Mouse (Mus musculus): ENCODE data around the gene Ica1l.

- peak; percentile 24; the same call in 1 of the 2 replicates for TF ChIP-seq CTCF (IDR thresholded peaks at IDR 0.05; ENCODE audit: extremely low read depth, insufficient read length, insufficient replicate concordance, low read depth, low read length)
- no peak for TF ChIP-seq POLR2A (IDR thresholded peaks at IDR 0.05; ENCODE audit: low read depth, low read length)
Measured at GRCm38 (mm10) chr1:59967291-59967690, 75.7 kb downstream of the Ica1l start.
